Mouse (Mus musculus) large intestine, adult 2 months (tissue): ENCODE data around the gene Urod. TPM values are rescaled to one million over a fixed set of nuclear protein-coding genes. Genes with fewer than 3 reads are reported as not detected.
A peak's percentile ranks its signal among the peaks of the same experiment; 100 is the strongest.

Experiments used
- DNase-seq: peaks from one replicate; pipeline ENCODE4 v3.0.0-alpha.2; 2012; ENCODE audit warnings: low read depth, low spot score
- WGBS: fragments of 180-500 bp; shearing (Covaris S2); methylation state at CpG from one replicate; pipeline ENCODE4 v1.1.7; 2018; 5-methylcytosine and 5-hydroxymethylcytosine counted together
- polyA plus RNA-seq: library from polyadenylated mRNA; depleted of rRNA; stranded (reverse); fragments of >200 nt; gene quantifications from 2 replicates; pipeline ENCODE4 v1.2.3, GENCODE M21; 2012; rRNA removed

Gene Urod
- polyA plus RNA-seq, 1 experiment, result 37.8 TPM

GRCm38 (mm10) chr4:116999513-117000154 lies 5.4 kb upstream of the Urod start:
- DNase-seq, result no peak
- WGBS, result 94% methylated on average over 17 of the region's 17 CpGs

GRCm38 (mm10) chr4:116995798-116996135 lies 1.6 kb upstream of the Urod start:
- peak; percentile 62 for DNase-seq
- WGBS, result under 1% methylated on average over 16 of the region's 16 CpGs

- DNase-seq, result peak; percentile 61
- under 1% methylated on average over 58 of the region's 58 CpGs for WGBS
Observed at GRCm38 (mm10) chr4:116995131-116995797, 1.1 kb upstream of the Urod start, which contains the start of gene Hectd3. Hectd3 (plus strand) TSS chr4:116995317.

- 6% methylated on average over 7 of the region's 7 CpGs for WGBS
- peak; percentile 68 for DNase-seq
Observed at GRCm38 (mm10) chr4:116991366-116991765, 2.8 kb downstream of the Urod start.

GRCm38 (mm10) chr4:116989731-116990130 lies 4.5 kb downstream of the Urod start:
- 88% methylated on average over 6 of the region's 6 CpGs for WGBS
- no peak for DNase-seq

- WGBS, result 28% methylated on average over 5 of the region's 5 CpGs
- no peak for DNase-seq
Observed at GRCm38 (mm10) chr4:116987122-116987456, 7.1 kb downstream of the Urod start.

GRCm38 (mm10) chr4:116986400-116987121 lies 7.7 kb downstream of the Urod start:
- DNase-seq, result peak; percentile 52
- WGBS, result 45% methylated on average over 17 of the region's 17 CpGs

GRCm38 (mm10) chr4:116985681-116986080 lies 8.5 kb downstream of the Urod start:
- WGBS, result 88% methylated on average over 7 of the region's 7 CpGs

GRCm38 (mm10) chr4:116976503-116976902 lies 17.7 kb downstream of the Urod start:
- 57% methylated on average over 2 of the region's 2 CpGs for WGBS
- no peak for DNase-seq

More at GRCm38 (mm10) chr4:116985681-116986080, 8.5 kb downstream of the Urod start:
- DNase-seq, result no peak

GRCm38 (mm10) chr4:116954951-116955350 lies 39.3 kb downstream of the Urod start:
- no peak for DNase-seq
- WGBS, result 90% methylated on average over 7 of the region's 7 CpGs

GRCm38 (mm10) chr4:116951642-116952041 lies 42.6 kb downstream of the Urod start:
- no peak for DNase-seq
- WGBS, result 49% methylated on average over 1 of the region's 1 CpGs

- no peak for DNase-seq
- 72% methylated on average over 5 of the region's 5 CpGs for WGBS
Observed at GRCm38 (mm10) chr4:116944055-116944454, 50.2 kb downstream of the Urod start.

- WGBS, result 79% methylated on average over 2 of the region's 2 CpGs
- DNase-seq, result no peak
Observed at GRCm38 (mm10) chr4:116942695-116943094, 51.5 kb downstream of the Urod start.

Other genes with a start within 250 kb of the Urod start
- 22.0 and 24.9 TPM in 2 replicates for gene Toe1, start 186.8 kb downstream of the Urod start, polyA plus RNA-seq
- gene Mutyh, start 186.7 kb downstream of the Urod start, polyA plus RNA-seq, result 4.7 and 5.6 TPM in 2 replicates
- gene Hpdl, start 172.7 kb downstream of the Urod start, polyA plus RNA-seq, result 8.3 and 8.4 TPM in 2 replicates
- 6.4 and 10.7 TPM in 2 replicates for gene Zswim5, start 117.0 kb downstream of the Urod start, polyA plus RNA-seq
- gene Hectd3, start 904 bp upstream of the Urod start, polyA plus RNA-seq, result 71.2 and 117 TPM in 2 replicates
- 5.2 and 7.1 TPM in 2 replicates for gene Eif2b3, start 25.0 kb upstream of the Urod start, polyA plus RNA-seq
- gene Ptch2, start 101.7 kb upstream of the Urod start, polyA plus RNA-seq, result 1.6 and 3.6 TPM in 2 replicates
- gene Btbd19, start 131.3 kb upstream of the Urod start, polyA plus RNA-seq, result 7.8 and 8.2 TPM in 2 replicates
- 0.31 and 0.47 TPM in 2 replicates for gene Tctex1d4, start 132.4 kb upstream of the Urod start, polyA plus RNA-seq
- gene Plk3, start 139.6 kb upstream of the Urod start, polyA plus RNA-seq, result 12.7 and 17.1 TPM in 2 replicates
- gene Rps8, start 161.8 kb upstream of the Urod start, polyA plus RNA-seq, result 620 and 649 TPM in 2 replicates
- 5.8 and 8.1 TPM in 2 replicates for gene Kif2c, start 188.2 kb upstream of the Urod start, polyA plus RNA-seq